ENCODE assay signal across 8 mouse cellular contexts in genomic region chr1:45431922-45432321, GRCm38 (mm10).
DNase-seq lines count a peak whose midpoint lies in the region; ATAC-seq lines count a peak whose summit lies in the region.

No protein-coding gene starts in this region.

- no peaks in the 10 kb centered on the region for H3K9me3 ChIP-seq in embryonic facial prominence, embryonic 11.5 days (replicated peaks; ENCODE audit: control insufficient read depth, low read length)
- no peaks in the 10 kb centered on the region for H3K9me3 ChIP-seq in hindbrain, embryonic 12.5 days (replicated peaks)

- peak; percentile 65 for ATAC-seq in embryonic facial prominence, embryonic 11.5 days (replicated peaks; ENCODE audit: insufficient number of reproducible peaks, low FRiP score, low TSS enrichment, low read depth)
- ATAC-seq in hindbrain, embryonic 12.5 days (ENCODE audit: low FRiP score), result 0 out of 2 replicates have a peak, but pooled peaks have one; percentile 66
- ATAC-seq in megakaryocyte-erythroid progenitor cell, adult 5-6 weeks (replicated peaks; ENCODE audit: low FRiP score, low TSS enrichment, poor library complexity, severe bottlenecking), result peak; percentile 73; the same call in 1 of the 2 replicates

- no peaks in the 10 kb centered on the region for H3K4me1 ChIP-seq in embryonic facial prominence, embryonic 11.5 days (ENCODE audit: control insufficient read depth, insufficient read depth, low read length)
- H3K4me1 ChIP-seq in hindbrain, embryonic 12.5 days, result no peaks in the 10 kb centered on the region

- H3K27ac ChIP-seq in embryonic facial prominence, embryonic 11.5 days (replicated peaks; ENCODE audit: low read depth, low read length), result no peak overlapping the region
- H3K27ac ChIP-seq in hindbrain, embryonic 12.5 days, result no peak overlapping the region

- WGBS in embryonic facial prominence, embryonic 11.5 days, result 20% methylated on average over 3 of the region's 3 CpGs
- WGBS in hindbrain, embryonic 12.5 days, result 25% methylated on average over 3 of the region's 3 CpGs

- no peaks in the 10 kb centered on the region for H3K36me3 ChIP-seq in embryonic facial prominence, embryonic 11.5 days (replicated peaks; ENCODE audit: control insufficient read depth, insufficient read depth, low read depth, low read length)
- H3K36me3 ChIP-seq in hindbrain, embryonic 12.5 days, result 0 out of 2 replicates have a peak, but pooled peaks cover 3% of the 10 kb centered on the region

- no peak overlapping the region for H3K4me3 ChIP-seq in embryonic facial prominence, embryonic 11.5 days (ENCODE audit: low read depth, low read length)
- no peak overlapping the region for H3K4me3 ChIP-seq in hindbrain, embryonic 12.5 days

- H3K27me3 ChIP-seq in embryonic facial prominence, embryonic 11.5 days (ENCODE audit: control insufficient read depth, insufficient read depth, low read length), result no peaks in the 10 kb centered on the region
- H3K27me3 ChIP-seq in hindbrain, embryonic 12.5 days, result no peaks in the 10 kb centered on the region

- no peak overlapping the region for H3K4me2 ChIP-seq in embryonic facial prominence, embryonic 11.5 days (ENCODE audit: low read depth, low read length)
- H3K4me2 ChIP-seq in hindbrain, embryonic 12.5 days (replicated peaks), result no peak overlapping the region

- H3K9ac ChIP-seq in embryonic facial prominence, embryonic 11.5 days (replicated peaks; ENCODE audit: low read length), result no peak overlapping the region
- H3K9ac ChIP-seq in hindbrain, embryonic 12.5 days, result no peak overlapping the region

- peak; percentile 40 for DNase-seq in adrenal gland, postnatal 14 days
- DNase-seq in adrenal gland, postnatal 25 days, result no peak
- peak; percentile 5 for DNase-seq in MEL-GATA-1-ER (ENCODE audit: extremely low read depth, low read depth)
- DNase-seq in embryonic facial prominence, embryonic 11.5 days (ENCODE audit: low spot score), result peak; percentile 82
- peak; percentile 13 to 17 for DNase-seq in layer of hippocampus, postnatal 10 days (ENCODE audit: low spot score in 2 of 2)
- DNase-seq in spleen, adult 18-20 months, result no peak

Comparison
In these comparisons a context has a peak if more than half of its experiments do, and no peak if none do; other contexts are left out.
1. DNase-seq: peak in adrenal gland, postnatal 14 days (single experiment), MEL-GATA-1-ER (single experiment), embryonic facial prominence, embryonic 11.5 days (single experiment) and layer of hippocampus, postnatal 10 days (2 of 2); none in adrenal gland, postnatal 25 days (single experiment) and spleen, adult 18-20 months (0 of 2).
2. Peak in every context shown above with its lines, with median percentiles within 50 percentile points of each other: ATAC-seq.